Mouse (Mus musculus): ENCODE measurements around the gene Cnnm2. TPM values are rescaled to one million over a fixed set of nuclear protein-coding genes. Genes with fewer than 3 reads are reported as not detected.

Gene Cnnm2
- polyA plus RNA-seq, 1 experiment from 2014 or later = 7.3 TPM

GRCm38 (mm10) chr19:46877886-46878285, 116.5 kb downstream of the Cnnm2 start:
- H3K9ac ChIP-seq = no peak overlapping the region
- 91% methylated on average over 13 of the region's 13 CpGs for WGBS
- no peak overlapping the region for H3K4me3 ChIP-seq
- H3K36me3 ChIP-seq = peaks cover 25% of the 10 kb centered on the region
- no peak for ATAC-seq (ENCODE audit: low read depth)
- no peaks in the 10 kb centered on the region for H3K9me3 ChIP-seq
- no peaks in the 10 kb centered on the region for H3K27me3 ChIP-seq
- no peak overlapping the region for H3K4me2 ChIP-seq
- H3K27ac ChIP-seq (replicated peaks) = no peak overlapping the region
- H3K4me1 ChIP-seq (replicated peaks) = no peaks in the 10 kb centered on the region

DNA sequence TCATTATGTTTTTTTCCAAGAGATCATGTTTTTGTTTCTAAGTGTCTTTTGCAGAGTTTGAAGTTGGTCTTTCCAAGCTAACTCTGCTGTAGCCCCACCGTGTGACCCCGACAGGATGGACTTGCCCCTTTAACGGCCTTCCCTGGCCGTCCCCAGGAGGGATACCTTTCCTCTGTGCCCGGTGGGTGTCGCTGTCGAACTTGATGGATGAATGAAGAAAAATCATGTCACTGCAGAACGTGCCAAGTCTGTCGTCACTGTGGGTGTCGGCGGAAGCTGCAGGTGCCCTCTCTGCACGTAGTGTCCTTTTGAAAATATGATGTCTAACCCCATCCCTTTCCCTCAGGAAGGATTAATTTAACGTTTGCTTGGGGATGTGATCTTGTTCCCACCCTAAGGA, 117.0 kb downstream of the Cnnm2 start:
- 59% methylated on average over 13 of the region's 13 CpGs for WGBS
- Histone ChIP-seq H3K36me3 (peaks cover 28% of the 10 kb centered on the region), H3K27ac (replicated peaks) (no peak overlapping the region), H3K9ac (no peak overlapping the region), H3K4me3 (no peak overlapping the region), H3K9me3 (no peaks in the 10 kb centered on the region), H3K27me3 (no peaks in the 10 kb centered on the region), H3K4me2 (no peak overlapping the region), H3K4me1 (replicated peaks) (no peaks in the 10 kb centered on the region)
- no peak for ATAC-seq (ENCODE audit: low read depth)

GRCm38 (mm10) chr19:46879876-46880275, 118.5 kb downstream of the Cnnm2 start:
- Histone ChIP-seq H3K36me3 (peaks cover 43% of the 10 kb centered on the region), H3K4me3 (no peak overlapping the region), H3K27me3 (no peaks in the 10 kb centered on the region), H3K27ac (replicated peaks) (no peak overlapping the region), H3K4me1 (replicated peaks) (no peaks in the 10 kb centered on the region), H3K9ac (no peak overlapping the region), H3K9me3 (no peaks in the 10 kb centered on the region), H3K4me2 (no peak overlapping the region)
- 90% methylated on average over 2 of the region's 2 CpGs for WGBS
- ATAC-seq (ENCODE audit: low read depth) = no peak

DNA sequence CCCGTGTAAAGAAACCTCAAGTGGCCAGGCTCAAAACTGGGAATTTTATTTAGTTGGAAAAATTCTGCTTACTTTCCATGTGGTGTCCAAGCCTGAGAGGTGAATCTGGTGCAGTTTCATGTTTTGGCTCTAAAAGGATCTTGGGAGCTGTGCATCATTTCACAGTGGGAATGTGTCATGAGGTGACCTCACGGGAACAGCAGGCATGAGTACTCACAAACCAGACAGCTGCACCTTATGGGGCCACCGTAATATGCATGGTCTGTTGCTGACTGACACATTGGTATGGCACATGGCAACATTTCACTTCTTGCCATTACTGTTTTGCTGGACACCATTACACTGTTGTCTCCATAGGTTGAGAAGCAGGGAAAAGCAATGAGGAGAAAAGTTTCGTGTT, 124.0 kb downstream of the Cnnm2 start:
- no peak overlapping the region for H3K4me3 ChIP-seq
- 86% methylated on average over 4 of the region's 4 CpGs for WGBS
- no peaks in the 10 kb centered on the region for H3K27me3 ChIP-seq
- no peaks in the 10 kb centered on the region for H3K9me3 ChIP-seq
- no peaks in the 10 kb centered on the region for H3K4me1 ChIP-seq (replicated peaks)
- H3K9ac ChIP-seq = no peak overlapping the region
- no peak for ATAC-seq (ENCODE audit: low read depth)
- H3K27ac ChIP-seq (replicated peaks) = no peak overlapping the region
- peaks cover 88% of the 10 kb centered on the region for H3K36me3 ChIP-seq
- H3K4me2 ChIP-seq = no peak overlapping the region

- no peak overlapping the region for H3K4me3 ChIP-seq
- no peaks in the 10 kb centered on the region for H3K9me3 ChIP-seq
- H3K27ac ChIP-seq (replicated peaks) = no peak overlapping the region
- H3K36me3 ChIP-seq = peaks cover 96% of the 10 kb centered on the region
- WGBS = 88% methylated on average over 7 of the region's 7 CpGs
- H3K27me3 ChIP-seq = no peaks in the 10 kb centered on the region
- H3K4me2 ChIP-seq = no peak overlapping the region
- ATAC-seq (ENCODE audit: low read depth) = no peak
- H3K9ac ChIP-seq = no peak overlapping the region
- H3K4me1 ChIP-seq (replicated peaks) = no peaks in the 10 kb centered on the region
Measured at GRCm38 (mm10) chr19:46886826-46887225, 125.4 kb downstream of the Cnnm2 start.

GRCm38 (mm10) chr19:46887811-46888527, 126.6 kb downstream of the Cnnm2 start:
- no peaks in the 10 kb centered on the region for H3K9me3 ChIP-seq
- H3K9ac ChIP-seq = no peak overlapping the region
- no peaks in the 10 kb centered on the region for H3K4me1 ChIP-seq (replicated peaks)
- H3K4me2 ChIP-seq = no peak overlapping the region
- peaks cover 96% of the 10 kb centered on the region for H3K36me3 ChIP-seq
- H3K27ac ChIP-seq (replicated peaks) = no peak overlapping the region
- no peak overlapping the region for H3K4me3 ChIP-seq
- no peak for ATAC-seq (ENCODE audit: low read depth)
- 81% methylated on average over 14 of the region's 14 CpGs for WGBS
- no peaks in the 10 kb centered on the region for H3K27me3 ChIP-seq

- no peaks in the 10 kb centered on the region for H3K9me3 ChIP-seq
- WGBS = 91% methylated on average over 8 of the region's 8 CpGs
- H3K4me2 ChIP-seq = no peak overlapping the region
- ATAC-seq (ENCODE audit: low read depth) = no peak
- H3K9ac ChIP-seq = no peak overlapping the region
- H3K36me3 ChIP-seq = peaks cover 91% of the 10 kb centered on the region
- H3K4me1 ChIP-seq (replicated peaks) = no peaks in the 10 kb centered on the region
- no peak overlapping the region for H3K27ac ChIP-seq (replicated peaks)
- no peaks in the 10 kb centered on the region for H3K27me3 ChIP-seq
- H3K4me3 ChIP-seq = no peak overlapping the region
Measured at GRCm38 (mm10) chr19:46889666-46890065, 128.3 kb downstream of the Cnnm2 start.

- no peak for ATAC-seq (ENCODE audit: low read depth)
- H3K4me3 ChIP-seq = no peak overlapping the region
Measured at GRCm38 (mm10) chr19:46890657-46891056, 129.3 kb downstream of the Cnnm2 start.

GRCm38 (mm10) chr19:46892856-46893255, 131.5 kb downstream of the Cnnm2 start:
- H3K9me3 ChIP-seq = peaks cover 8% of the 10 kb centered on the region; the same call in 1 of the 2 replicates
- H3K36me3 ChIP-seq = peaks cover 70% of the 10 kb centered on the region
- no peak overlapping the region for H3K4me3 ChIP-seq
- no peak overlapping the region for H3K9ac ChIP-seq
- no peaks in the 10 kb centered on the region for H3K4me1 ChIP-seq (replicated peaks)
- WGBS = 92% methylated on average over 3 of the region's 3 CpGs
- H3K4me2 ChIP-seq = no peak overlapping the region
- ATAC-seq (ENCODE audit: low read depth) = no peak
- no peaks in the 10 kb centered on the region for H3K27me3 ChIP-seq
- no peak overlapping the region for H3K27ac ChIP-seq (replicated peaks)

More at GRCm38 (mm10) chr19:46890657-46891056, 129.3 kb downstream of the Cnnm2 start:
- no peaks in the 10 kb centered on the region for H3K9me3 ChIP-seq
- H3K9ac ChIP-seq = no peak overlapping the region
- 96% methylated on average over 8 of the region's 8 CpGs for WGBS
- no peaks in the 10 kb centered on the region for H3K4me1 ChIP-seq (replicated peaks)
- no peaks in the 10 kb centered on the region for H3K27me3 ChIP-seq
- peaks cover 81% of the 10 kb centered on the region for H3K36me3 ChIP-seq
- H3K4me2 ChIP-seq = no peak overlapping the region
- no peak overlapping the region for H3K27ac ChIP-seq (replicated peaks)

DNA sequence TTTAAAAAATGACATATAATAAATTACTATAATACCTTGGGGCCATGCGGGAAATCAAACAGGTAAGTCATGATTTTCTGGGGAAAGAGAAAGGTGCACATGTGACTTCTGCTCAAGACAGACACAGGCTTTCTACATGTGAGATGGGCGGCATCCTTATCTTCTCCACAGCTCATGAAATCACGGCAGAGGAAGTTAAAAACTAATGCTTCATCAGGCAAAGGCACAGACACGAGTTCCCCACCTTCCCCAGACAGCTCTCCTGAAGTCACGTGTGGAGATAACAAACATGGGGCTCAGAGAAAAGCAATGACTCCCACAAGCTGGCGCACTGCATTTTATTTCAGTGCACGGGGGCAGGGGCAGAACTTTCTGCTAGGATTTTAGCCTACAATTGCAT, 132.1 kb downstream of the Cnnm2 start:
- Histone ChIP-seq H3K9me3 (peaks cover 8% of the 10 kb centered on the region; the same call in 1 of the 2 replicates), H3K4me2 (no peak overlapping the region), H3K27me3 (no peaks in the 10 kb centered on the region), H3K9ac (no peak overlapping the region), H3K27ac (replicated peaks) (no peak overlapping the region), H3K4me1 (replicated peaks) (no peaks in the 10 kb centered on the region), H3K4me3 (no peak overlapping the region), H3K36me3 (peaks cover 70% of the 10 kb centered on the region)
- ATAC-seq (ENCODE audit: low read depth) = no peak
- WGBS = 91% methylated on average over 7 of the region's 7 CpGs

GRCm38 (mm10) chr19:46897135-46897534, 135.7 kb downstream of the Cnnm2 start:
- Histone ChIP-seq H3K27me3 (no peaks in the 10 kb centered on the region), H3K36me3 (peaks cover 39% of the 10 kb centered on the region), H3K9me3 (peaks cover 8% of the 10 kb centered on the region; the same call in 1 of the 2 replicates), H3K4me2 (no peak overlapping the region), H3K9ac (no peak overlapping the region), H3K27ac (replicated peaks) (no peak overlapping the region), H3K4me1 (replicated peaks) (no peaks in the 10 kb centered on the region), H3K4me3 (no peak overlapping the region)
- ATAC-seq (ENCODE audit: low read depth) = no peak
- WGBS = 91% methylated on average over 3 of the region's 3 CpGs

DNA sequence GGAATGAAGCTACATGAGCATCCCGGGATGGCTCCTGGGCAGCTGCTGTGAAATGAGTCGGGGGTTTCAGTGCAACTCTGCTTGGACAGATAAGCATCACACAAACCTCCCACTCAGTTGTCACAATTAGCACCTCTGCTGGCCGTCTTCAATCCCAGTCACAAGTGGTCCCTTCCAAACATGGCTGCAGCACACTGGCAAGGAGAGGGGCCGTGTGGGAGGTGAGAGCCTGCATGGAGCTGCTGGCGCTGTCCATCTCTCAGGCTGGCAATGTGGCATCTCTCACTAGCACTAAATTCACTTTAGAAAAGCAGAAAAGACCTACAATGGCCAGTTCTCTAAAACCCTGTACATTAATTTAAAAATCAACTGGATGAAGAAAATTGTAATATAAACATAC, 136.8 kb downstream of the Cnnm2 start:
- H3K4me1 ChIP-seq (replicated peaks) = no peaks in the 10 kb centered on the region
- H3K4me3 ChIP-seq = no peak overlapping the region
- 88% methylated on average over 5 of the region's 5 CpGs for WGBS
- no peaks in the 10 kb centered on the region for H3K27me3 ChIP-seq
- H3K9ac ChIP-seq = no peak overlapping the region
- H3K27ac ChIP-seq (replicated peaks) = no peak overlapping the region
- peaks cover 34% of the 10 kb centered on the region for H3K36me3 ChIP-seq
- ATAC-seq (ENCODE audit: low read depth) = no peak
- H3K4me2 ChIP-seq = no peak overlapping the region
- H3K9me3 ChIP-seq = peaks cover 8% of the 10 kb centered on the region; the same call in 1 of the 2 replicates

DNA sequence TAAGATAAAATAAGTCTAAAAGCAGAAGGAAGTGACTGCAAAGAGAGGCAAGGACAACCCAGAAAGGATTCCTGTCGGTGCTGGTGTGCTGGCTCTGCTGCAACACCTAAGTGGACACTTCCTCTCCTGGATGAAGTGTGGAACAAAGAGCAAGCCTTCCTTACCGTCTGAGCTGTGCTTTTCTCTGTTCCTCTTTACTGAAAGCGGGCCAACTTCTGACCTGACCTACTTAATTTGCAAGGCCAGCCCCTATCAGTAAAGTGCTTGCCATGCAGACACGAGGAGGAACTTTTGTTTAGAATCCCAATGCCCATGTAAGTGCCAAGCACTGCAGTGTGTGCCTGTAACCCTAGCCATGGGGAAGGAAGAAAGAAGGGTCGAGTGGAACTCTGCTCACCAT, 137.9 kb downstream of the Cnnm2 start:
- ATAC-seq (ENCODE audit: low read depth) = no peak
- H3K4me2 ChIP-seq = no peak overlapping the region
- H3K9me3 ChIP-seq = peaks cover 8% of the 10 kb centered on the region; the same call in 1 of the 2 replicates
- no peak overlapping the region for H3K9ac ChIP-seq
- 70% methylated on average over 5 of the region's 5 CpGs for WGBS
- H3K27ac ChIP-seq (replicated peaks) = no peak overlapping the region
- H3K4me1 ChIP-seq (replicated peaks) = no peaks in the 10 kb centered on the region
- H3K36me3 ChIP-seq = peaks cover 26% of the 10 kb centered on the region
- no peak overlapping the region for H3K4me3 ChIP-seq
- H3K27me3 ChIP-seq = no peaks in the 10 kb centered on the region
